ENCODE assay signal across 34 mouse cellular contexts in genomic region chr10:19363365-19363764, GRCm38 (mm10). TPM values are rescaled to one million over a fixed set of nuclear protein-coding genes. Genes with fewer than 3 reads are reported as not detected.
DNase-seq lines count a peak whose midpoint lies in the region; ATAC-seq and TF ChIP-seq lines count a peak whose summit lies in the region.
"Had no signal": no experiment of that assay in that cellular context is flagged by ENCODE, and none has a peak within 500 bp of the region (broad histone marks: within the 10 kb centered on the region; RNA-seq: fewer than 3 reads in every experiment).

No protein-coding gene starts in this region.

- no peak for ATAC-seq in midbrain, postnatal 0 days (ENCODE audit: low FRiP score)
- ATAC-seq: activated CD4-positive, CD25-positive, alpha-beta regulatory T cell, adult 4 months had no signal

- peak overlapping the region; percentile 34; the same call in 1 of the 2 replicates for H3K4me3 ChIP-seq in midbrain, embryonic 10.5 days
- no peak overlapping the region for H3K4me3 ChIP-seq in midbrain, postnatal 0 days (ENCODE audit: low read depth, low read length)
- H3K4me3 ChIP-seq: liver, embryonic 13.5 days; neural tube, embryonic 13.5 days had no signal

- no peak overlapping the region for H3K4me2 ChIP-seq in midbrain, postnatal 0 days (ENCODE audit: low read depth, low read length, poor library complexity, severe bottlenecking)
- H3K4me2 ChIP-seq: liver, embryonic 13.5 days had no signal

- no peak overlapping the region for H3K9ac ChIP-seq in midbrain, postnatal 0 days (replicated peaks; ENCODE audit: low read length, poor library complexity, severe bottlenecking)
- H3K9ac ChIP-seq: embryonic facial prominence, embryonic 13.5 days; kidney, embryonic 15.5 days; liver, embryonic 13.5 days; neural tube, embryonic 13.5 days; stomach, embryonic 15.5 days had no signal

- no peak overlapping the region for H3K27ac ChIP-seq in midbrain, embryonic 10.5 days (replicated peaks)
- H3K27ac ChIP-seq in midbrain, postnatal 0 days (ENCODE audit: low read depth, low read length), result no peak overlapping the region
- H3K27ac ChIP-seq: embryonic facial prominence, embryonic 13.5 days; kidney, embryonic 15.5 days; liver, embryonic 13.5 days; neural tube, embryonic 13.5 days; stomach, embryonic 15.5 days had no signal

- peaks cover 92% of the 10 kb centered on the region for H3K27me3 ChIP-seq in midbrain, embryonic 10.5 days (ENCODE audit: low read depth, poor library complexity, severe bottlenecking)
- peaks cover 63% of the 10 kb centered on the region for H3K27me3 ChIP-seq in midbrain, postnatal 0 days (ENCODE audit: insufficient read depth, low read length)

- 1% methylated on average over 5 of the region's 5 CpGs for WGBS in midbrain, embryonic 10.5 days
- WGBS in midbrain, postnatal 0 days, result 13% methylated on average over 5 of the region's 5 CpGs

- no peak for TF ChIP-seq CTCF in midbrain, postnatal 0 days (IDR thresholded peaks at IDR 0.05)

- DNase-seq in embryo, embryonic 10.5 days (ENCODE audit: low spot score), result peak; percentile 37
- DNase-seq in embryo, embryonic 11 days, result no peak
- peak; percentile 5 for DNase-seq in heart, adult 11 months
- DNase-seq in heart, postnatal 4 days, result no peak
- DNase-seq in midbrain, embryonic 10.5 days (ENCODE audit: low spot score), result no peak
- no peak for DNase-seq in midbrain, postnatal 0 days (ENCODE audit: low spot score)
- DNase-seq in retina, postnatal 1 day, result peak; percentile 20
- DNase-seq: adrenal gland, postnatal 10 days; cerebellum, adult 8-10 months; cerebellum, postnatal 36 days; gastrocnemius, postnatal 36 days; kidney, adult 11 months; kidney, postnatal 36 days; layer of hippocampus, postnatal 36 days; liver, embryonic 13.5 days; lung, adult 2 months; lung, postnatal 36 days; right cerebral cortex, adult 18-20 months; right cerebral cortex, postnatal 4 days; thymus, postnatal 36 days had no signal

- no peaks in the 10 kb centered on the region for H3K36me3 ChIP-seq in midbrain, embryonic 10.5 days
- no peaks in the 10 kb centered on the region for H3K36me3 ChIP-seq in midbrain, postnatal 0 days (ENCODE audit: insufficient read depth, low read length)
- H3K36me3 ChIP-seq: embryonic facial prominence, embryonic 13.5 days; kidney, embryonic 15.5 days; liver, embryonic 13.5 days; neural tube, embryonic 13.5 days; stomach, embryonic 15.5 days had no signal

- H3K4me1 ChIP-seq in midbrain, embryonic 10.5 days, result peaks cover 21% of the 10 kb centered on the region
- no peaks in the 10 kb centered on the region for H3K4me1 ChIP-seq in midbrain, postnatal 0 days (ENCODE audit: insufficient read depth, low read length)
- H3K4me1 ChIP-seq: liver, embryonic 13.5 days; stomach, embryonic 15.5 days had no signal

- no peaks in the 10 kb centered on the region for H3K9me3 ChIP-seq in midbrain, embryonic 10.5 days (replicated peaks)
- no peaks in the 10 kb centered on the region for H3K9me3 ChIP-seq in midbrain, postnatal 0 days (ENCODE audit: low read length)
- H3K9me3 ChIP-seq: embryonic facial prominence, embryonic 13.5 days; kidney, embryonic 15.5 days; liver, embryonic 13.5 days; megakaryocyte, embryonic 14.5 days; neural tube, embryonic 13.5 days; stomach, embryonic 15.5 days had no signal

RNA-seq across cellular contexts. Expression of gene Olig3, which starts 7.0 kb away (rescaled TPM):
- not detected for total RNA-seq in heart, postnatal 4 days (2021)
- polyA plus RNA-seq in midbrain, embryonic 10.5 days (2016; fragmentation: Nextera tagmentation; extraction: Ambion mirVana), result 14.3 and 23.1 TPM in 2 replicates
- 0.77 TPM in 1 of 2 replicates, not detected in the other for total RNA-seq in midbrain, postnatal 0 days (2014; rRNA removed)
- not detected in 2 replicates for polyA plus RNA-seq in midbrain, postnatal 0 days (2015; fragmentation: Nextera tagmentation; extraction: Ambion mirVana)
- total RNA-seq: adrenal gland, postnatal 10 days; gastrocnemius, adult 18-20 months; gastrocnemius, postnatal 36 days; heart, adult 8-10 months; hematopoietic stem cell, adult 5-6 weeks; layer of hippocampus, adult 8-10 months; layer of hippocampus, postnatal 36 days; left cerebral cortex, postnatal 10 days; monocyte, adult 5-6 weeks had no signal
- polyA plus RNA-seq: activated CD4-positive, CD25-positive, alpha-beta regulatory T cell, adult 4 months; heart, embryonic 16.5 days; kidney, embryonic 15.5 days; limb, embryonic 14.5 days; liver, embryonic 13.5 days had no signal

Comparison
In these comparisons a context has a peak if more than half of its experiments do, and no peak if none do; other contexts are left out.
1. DNase-seq: peak in embryo, embryonic 10.5 days (single experiment), heart, adult 11 months (single experiment) and retina, postnatal 1 day (single experiment); none in embryo, embryonic 11 days (single experiment), heart, postnatal 4 days (single experiment), midbrain, embryonic 10.5 days (single experiment) and midbrain, postnatal 0 days (single experiment).